Mouse (Mus musculus): ENCODE measurements at regions not wholly inside any gene's neighbourhood (a gene's known extent, or its start where the extent isn't known, plus 50 kb on each side); places are given as distances from the start of the nearest gene placed in this dataset.

DNA sequence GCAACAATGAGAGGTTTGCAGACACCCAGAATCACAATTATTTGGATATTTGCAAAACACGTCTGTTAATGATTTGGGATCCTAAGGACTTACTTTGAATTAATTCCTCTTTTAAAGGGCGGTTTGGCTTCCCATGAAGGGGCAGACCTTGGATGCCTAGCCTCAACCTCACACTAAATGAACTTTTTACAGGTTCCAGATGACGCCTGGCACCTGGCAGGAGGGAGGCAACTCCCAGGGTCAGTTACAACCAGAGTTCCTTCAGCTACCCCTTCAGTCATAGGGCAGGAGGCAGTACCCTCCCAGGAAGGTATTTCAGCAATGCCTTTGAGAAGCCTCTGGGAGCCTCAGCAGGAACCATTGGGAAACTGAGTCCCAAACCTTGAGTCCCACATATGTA lies 57.9 kb upstream of the Stx18 start:
- no peak for DNase-seq

DNA sequence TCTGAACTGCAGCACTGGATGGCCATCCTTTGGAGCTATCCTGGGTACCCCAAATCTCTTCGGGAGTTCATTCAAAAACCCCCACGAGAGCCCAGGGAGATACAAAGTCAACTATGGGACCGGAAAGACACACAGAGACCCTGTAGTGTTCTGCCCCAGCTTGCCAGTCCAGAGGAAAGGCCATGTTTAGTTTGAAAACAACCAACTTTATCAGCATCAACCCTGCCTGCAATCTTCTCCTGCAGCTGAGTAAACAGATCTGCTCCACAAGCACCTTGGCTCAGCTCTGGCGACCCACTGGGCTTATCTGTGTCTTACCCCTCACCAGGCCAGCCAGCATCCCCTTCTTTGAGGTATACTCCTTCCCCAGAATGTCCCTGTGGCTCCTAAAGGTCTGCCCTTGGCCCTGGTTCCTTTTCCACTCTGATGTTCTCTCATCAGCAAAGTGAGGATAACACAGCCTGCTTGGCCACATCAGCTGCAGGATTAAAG lies 61.6 kb upstream of the Stx18 start:
- DNase-seq: no peak

DNA sequence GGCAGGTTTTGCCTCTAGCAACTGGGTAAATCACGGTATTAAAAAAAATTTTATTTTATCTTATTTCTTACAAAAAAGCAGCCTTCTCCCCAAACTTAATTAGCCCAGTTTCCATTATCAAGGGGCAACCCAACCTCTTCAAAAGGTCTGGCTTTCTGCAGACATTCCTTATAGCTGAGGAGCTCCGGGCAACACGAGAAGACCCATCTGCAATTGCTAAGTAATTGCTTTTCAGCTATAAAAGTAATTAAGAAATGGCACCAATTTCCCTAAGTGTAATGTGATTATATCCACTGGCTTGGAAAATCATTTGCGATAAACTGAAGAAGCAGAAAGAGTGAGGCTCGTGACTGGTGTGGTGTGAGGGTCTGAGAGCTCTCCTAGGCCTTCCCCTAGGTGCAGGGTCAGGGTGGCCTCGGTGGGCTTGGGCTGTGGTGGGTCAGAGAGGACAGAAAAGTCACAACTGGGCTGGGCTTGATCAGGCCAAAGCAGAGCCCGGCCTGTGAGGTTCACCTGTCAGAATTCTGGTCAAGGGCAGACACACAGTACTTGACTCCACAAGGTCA lies 65.5 kb upstream of the Stx18 start:
- DNase-seq: no peak

DNA sequence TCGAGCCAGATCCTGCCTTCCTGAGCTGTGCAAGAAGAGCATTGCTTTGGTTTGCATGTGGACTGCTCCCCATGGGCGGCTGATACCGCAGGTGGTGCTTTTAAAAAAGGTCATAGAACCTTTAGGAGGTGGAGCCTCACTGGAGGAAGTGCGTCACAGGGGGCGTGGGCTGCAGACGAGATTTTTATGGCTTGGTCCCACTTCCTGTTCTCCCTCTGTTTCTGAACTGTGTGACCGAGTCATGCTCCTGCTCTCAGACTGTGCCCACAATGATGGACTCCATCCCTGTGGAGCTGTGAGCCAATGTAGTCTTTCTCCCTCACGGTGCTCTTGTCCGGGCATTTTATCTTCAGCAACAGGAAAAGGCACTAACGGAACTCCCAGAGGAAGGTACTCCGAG lies 66.8 kb upstream of the Stx18 start:
- no peak for DNase-seq

DNA sequence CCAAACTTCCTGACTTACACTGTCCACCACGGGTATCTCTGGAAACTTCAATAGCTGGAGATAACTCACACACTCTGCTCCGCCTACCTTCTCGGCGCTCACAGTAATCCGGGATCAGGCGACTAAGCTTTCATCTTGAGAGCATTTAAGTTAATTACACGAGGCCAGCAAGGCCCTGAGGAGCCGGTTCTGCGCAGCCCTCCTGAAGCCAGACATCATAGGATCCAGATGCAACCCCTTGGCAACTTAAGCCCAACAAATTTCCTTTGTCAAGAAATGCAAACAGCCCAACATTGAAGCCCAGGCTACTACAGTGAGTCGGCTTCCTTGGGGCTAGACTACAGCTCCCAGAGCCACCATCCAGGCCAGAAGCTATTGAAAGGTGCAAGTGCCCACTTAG lies 69.9 kb upstream of the Stx18 start:
- no peak for DNase-seq

DNA sequence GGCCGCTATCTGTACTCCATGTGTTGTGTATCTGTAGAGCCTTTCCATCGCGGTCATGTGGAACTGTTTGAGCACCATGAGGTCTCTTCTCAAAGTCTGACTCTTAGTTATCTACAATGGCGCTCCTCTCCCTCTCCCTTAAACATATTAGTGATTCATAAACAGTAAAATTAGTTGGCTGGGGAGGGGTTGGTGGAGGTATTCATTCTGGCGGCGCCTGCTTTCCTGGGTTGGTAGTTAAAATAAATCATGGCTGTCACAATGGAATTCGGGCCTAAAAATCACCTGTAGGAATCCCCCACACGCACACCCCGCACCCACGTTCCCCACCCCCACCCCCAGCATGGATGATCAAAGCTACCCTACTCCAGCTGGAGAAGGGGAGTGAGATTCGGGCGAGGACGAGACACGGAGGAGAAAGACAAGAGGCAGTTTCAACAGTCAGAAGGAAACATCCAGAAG lies 70.6 kb upstream of the Stx18 start:
- DNase-seq: no peak

DNA sequence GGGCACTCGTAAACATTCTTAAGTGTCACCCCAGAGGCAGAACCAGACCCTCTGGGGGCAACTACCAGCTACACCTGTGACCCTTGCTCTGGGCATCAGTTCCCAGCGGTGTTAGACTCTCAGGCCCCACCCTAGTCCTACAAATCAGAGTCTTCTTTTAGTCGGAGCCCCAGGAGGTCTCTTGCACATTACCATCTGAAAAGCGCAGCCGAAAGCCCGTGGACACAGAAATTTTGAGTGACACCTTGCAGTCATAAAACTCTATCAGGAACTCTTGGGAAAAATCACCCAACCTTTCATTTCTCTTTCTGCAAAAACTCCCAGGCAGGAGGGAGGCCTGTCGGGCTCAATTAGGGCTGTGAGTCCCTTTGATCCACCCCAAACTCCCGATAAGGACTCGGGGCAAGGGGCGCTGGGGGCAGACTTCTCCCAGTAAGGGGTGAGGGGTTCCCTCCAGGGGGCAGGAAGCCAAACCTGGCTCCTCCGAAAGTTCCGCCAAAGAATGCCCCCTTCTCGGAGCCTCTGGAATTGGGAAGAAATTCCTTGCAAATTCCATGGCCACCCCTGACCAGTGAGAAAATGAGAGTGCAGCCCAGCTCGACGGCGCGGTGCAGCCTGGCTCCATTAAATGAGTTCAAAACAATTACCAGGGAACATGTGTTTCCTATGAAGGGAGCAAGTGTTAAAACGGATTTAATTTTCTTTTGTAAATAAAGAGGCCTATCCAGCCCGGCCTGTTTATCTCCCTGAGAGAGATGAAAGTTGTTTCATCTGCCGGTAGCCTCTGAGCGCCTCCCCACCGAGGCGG lies 71.2 kb upstream of the Stx18 start:
- DNase-seq: no peak

DNA sequence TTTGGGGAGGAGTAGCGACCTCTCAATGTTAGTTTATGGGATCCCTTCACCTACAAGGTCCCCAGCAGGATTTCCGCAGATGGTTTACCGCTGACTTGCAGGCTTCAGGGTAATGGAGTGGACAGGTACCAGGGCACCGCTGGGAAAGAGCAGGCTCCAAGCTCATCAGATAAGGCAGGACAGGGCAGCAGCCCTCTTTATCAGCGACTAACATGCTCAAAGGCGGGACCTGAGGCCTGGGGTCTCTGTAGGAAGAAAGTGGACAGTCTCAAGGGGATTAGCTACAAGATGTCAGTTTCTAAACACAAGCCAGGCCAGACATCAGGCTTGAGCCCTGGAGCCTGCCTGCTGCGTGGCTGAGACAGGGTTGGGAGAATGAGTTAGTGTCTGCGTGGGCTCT lies 74.9 kb upstream of the Stx18 start:
- no peak for DNase-seq

DNA sequence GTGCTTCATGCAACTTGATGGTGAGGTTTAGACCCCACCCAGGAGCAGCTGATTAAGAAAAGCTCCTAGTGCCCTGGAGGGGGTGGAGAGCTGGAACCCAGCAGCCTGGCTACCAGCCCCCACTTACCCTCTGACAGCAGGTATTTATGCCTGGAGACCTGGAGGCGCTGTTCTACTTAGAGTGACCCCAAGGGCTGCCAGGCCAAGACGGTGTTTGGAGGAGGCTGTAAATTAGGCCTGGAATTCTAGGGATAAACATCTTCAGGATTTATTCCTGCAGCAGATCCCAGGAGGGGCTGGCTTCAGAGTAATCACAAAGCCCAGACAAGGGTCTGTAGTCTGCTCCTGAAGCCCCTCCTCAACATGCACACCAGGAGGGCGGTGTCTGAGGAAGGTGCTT lies 76.0 kb upstream of the Stx18 start:
- DNase-seq: no peak

DNA sequence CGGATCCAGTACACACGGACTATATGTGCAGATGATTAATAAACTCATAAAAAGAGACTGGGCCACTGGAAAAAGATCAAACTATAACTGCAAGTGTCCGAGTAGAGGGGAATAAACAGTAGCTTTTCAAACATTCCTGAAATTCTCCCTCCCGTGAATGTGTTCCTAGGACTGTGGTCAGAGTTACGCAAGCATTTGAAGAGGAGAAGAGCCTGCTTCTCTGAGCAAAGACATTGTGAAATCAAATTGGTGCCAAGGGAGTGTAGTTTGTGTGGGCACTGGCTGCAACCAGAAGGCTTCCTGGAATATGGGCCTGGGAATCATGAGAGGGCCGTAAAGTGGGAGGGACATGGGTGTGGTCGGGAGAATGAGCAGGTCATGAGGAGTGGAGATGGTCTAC lies 78.3 kb upstream of the Stx18 start:
- DNase-seq: no peak

DNA sequence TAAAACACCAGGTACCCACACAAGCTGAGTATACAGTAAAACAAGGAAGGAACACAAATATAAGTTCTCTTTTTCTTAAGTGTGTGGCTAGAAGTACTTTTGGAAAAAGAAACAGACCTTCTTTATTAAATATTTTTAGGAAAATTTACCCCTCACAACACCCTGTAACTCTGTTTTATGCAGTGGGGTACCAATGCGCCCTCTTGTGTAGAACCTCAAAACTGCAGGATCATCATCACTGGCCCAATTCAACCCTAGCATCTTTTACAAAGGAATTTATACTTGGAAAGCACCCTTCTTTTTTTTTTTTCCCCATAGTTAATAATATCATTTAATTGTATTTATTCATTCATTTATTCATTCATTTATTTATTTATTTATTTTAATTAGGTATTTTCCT lies 86.4 kb upstream of the Stx18 start:
- no peak for DNase-seq

DNA sequence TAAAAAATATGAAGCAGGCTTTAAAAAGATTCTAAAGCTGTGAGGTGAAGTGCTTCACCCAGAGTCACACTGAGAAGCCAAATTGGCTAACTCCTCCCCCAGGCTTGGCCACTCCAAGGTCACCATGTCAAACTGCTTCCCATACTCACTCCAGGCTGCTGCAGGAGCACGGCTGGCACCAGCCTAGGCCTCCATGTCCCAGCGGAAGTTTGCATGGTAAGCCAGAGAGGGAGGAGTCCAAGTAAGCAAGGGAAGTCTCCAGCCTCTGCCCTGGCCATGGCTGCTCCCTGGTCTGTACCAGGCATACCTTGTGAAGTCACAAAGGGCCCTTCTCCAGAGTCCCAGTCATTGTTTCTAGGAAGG lies 105.8 kb upstream of the Stx18 start:
- peak; percentile 5 for DNase-seq

DNA sequence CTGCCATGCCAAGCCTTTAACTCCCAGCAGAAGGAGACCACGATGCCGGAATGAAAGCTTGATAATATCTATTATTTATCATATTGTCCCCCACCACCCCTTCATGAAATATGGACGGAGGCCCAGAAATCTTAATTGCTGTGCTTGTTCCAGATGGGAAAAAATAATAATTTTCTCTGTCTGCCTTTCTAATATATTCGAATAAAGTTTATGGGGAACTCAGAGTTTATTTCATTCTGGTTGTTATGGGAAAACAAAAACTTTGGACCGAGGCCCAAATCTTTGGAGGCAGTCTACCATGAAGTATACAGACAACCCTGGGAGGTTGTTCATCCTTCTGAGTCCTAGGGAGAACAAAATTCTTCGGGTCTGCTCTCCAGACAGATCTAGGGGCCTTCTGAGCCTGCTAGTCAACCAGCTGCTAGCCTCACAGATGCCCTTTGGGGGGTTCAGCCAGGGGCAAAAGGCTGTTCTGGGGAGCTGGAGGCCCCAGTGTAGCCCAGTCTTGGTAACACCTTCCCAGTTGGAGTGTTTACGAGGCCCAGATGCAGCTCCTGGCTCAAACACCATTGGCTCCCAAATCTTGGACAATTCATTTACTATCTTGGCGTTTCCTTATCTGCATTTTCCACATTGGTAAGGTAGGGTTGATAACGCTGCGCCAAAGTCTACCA lies 106.3 kb upstream of the Stx18 start:
- no peak for DNase-seq

DNA sequence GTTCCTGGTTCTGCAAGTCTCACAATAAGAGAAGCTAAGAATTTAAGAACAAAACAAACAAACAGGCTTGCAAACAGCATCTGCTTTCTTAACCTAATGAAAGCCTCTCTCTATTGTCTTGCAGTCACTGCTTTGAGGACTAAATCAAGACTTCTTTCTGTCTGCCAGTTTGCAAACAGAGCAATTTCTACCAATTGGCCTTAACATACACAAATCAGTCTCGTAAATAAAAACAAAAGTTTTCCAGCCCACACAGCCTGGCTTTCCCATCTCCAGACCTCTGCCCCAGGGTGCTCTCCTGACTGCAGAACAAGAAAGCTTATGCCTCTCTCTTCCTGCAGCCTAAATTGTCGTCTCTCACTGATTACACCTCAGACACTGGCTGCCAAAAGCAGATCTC lies 96.1 kb upstream of the Msx1 start:
- DNase-seq: no peak

DNA sequence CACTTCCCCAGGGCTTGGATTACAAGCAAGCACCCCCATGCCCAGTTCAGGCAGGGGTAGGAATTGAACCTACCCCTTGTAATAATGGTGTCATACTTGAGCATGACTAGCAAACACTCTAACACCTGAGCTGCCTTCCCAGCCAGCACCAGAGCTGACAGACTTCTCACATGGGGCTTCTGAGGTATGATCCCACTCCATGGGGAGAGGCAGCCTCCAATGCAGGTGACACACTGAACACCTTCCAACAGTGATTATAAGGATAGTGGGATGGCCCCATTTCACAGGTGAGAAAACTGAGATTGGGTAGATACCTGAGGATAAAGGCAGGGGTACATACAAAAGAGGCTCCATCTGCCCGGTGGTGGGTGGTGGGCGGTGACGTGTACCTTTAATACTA lies 94.7 kb upstream of the Msx1 start:
- no peak for DNase-seq

DNA sequence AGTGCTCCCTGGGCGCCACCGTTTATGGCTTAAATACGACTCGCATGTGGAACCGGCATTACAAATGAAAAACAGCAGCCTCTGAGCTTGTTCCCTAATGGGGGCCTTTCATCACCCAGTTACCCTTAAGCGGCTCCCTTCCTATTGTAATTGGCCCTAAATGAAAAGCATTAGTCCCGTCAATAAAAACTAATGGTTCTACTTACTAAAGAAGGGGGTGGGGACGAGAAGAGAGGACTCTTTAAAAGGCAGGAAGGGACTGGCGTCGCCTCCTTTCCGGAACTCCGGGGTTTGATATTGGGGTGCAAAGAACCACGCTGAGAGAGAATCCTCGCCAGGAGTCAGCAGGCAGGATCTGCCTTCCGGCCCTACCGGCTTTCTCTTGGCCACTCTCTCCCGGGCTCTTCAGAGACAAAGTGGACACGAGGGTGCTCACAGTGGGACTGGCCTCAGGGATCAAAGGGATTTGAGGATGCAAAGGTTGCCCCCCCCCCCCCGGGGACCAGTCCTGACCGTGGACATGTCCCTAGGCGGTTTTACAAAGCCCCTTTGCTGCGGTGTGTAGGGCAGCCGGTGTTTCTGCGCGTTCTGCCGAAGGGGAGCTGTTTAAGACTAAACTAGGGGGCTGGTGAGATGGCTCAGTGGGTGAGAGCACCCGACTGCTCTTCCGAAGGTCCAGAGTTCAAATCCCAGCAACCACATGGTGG lies 93.8 kb upstream of the Msx1 start:
- no peak for DNase-seq

DNA sequence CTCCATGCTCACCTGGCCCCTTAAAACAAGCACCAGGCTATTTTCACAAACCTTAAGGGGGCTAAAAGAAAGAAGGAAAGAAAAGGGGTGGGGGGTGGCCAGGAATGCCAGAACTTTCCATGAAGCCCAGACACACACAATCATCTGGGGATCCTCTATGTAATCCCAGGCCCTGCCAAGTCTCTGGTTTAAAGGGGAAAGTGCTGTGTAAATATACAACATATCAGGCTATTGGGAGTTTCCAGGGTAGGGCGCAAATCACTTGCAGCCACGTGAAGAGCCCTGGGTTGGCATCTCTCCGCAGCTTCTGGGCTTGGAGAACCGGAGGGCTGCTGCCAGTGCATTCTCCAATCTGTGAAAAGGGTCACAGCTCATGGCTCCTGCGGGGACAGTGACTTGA lies 92.8 kb upstream of the Msx1 start:
- no peak for DNase-seq

DNA sequence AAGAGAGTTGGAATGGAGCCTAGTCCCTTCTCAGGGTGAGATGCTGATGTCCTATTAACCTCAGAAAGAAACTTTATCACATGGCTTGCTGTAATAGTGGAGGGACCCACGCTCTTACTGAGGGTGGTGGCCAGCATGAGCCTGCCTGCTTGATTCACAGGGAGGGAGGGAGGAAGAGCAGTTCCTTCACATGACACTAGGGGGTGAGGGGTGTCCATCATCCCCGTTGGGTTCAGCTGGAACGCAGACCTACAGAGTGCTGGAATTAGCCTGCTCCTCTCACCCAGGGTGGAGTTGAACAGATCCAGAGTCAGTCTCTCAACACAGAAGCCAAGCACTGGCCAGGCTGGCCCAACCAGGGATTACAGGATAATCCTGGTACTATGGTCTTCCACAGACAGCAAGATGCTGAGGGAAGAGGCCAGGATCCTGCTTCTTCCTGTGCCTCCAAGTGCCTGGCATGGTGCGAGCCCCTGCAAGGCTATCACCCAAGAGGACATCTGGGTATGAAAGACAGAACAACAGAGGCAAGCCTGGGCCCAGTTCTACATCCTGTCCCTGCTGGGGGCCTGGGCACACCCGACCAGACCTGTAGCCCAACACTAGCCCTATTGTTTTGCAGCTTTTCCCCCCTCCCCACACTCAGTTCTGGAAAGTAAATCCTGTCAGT lies 80.4 kb upstream of the Msx1 start:
- no peak for DNase-seq

DNA sequence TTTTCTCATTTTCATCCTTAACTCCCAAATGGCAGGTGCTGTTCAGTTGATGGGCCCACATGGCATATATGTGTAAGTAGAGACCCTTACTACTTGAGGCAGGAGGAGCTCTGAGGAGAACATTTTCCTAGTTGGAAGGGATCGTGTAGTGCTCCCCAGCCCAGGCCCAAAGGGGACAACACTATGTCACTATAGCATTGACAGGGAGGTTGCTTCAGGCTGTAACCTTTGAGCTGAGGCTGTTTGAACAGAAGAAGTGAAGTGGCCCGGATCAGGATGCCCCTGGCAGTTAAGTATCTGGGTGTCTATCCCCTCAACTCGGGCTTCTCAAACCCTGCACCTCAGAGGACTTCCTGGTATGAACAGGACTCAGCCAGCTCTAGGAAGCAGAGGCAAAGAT lies 79.5 kb upstream of the Msx1 start:
- DNase-seq: no peak

DNA sequence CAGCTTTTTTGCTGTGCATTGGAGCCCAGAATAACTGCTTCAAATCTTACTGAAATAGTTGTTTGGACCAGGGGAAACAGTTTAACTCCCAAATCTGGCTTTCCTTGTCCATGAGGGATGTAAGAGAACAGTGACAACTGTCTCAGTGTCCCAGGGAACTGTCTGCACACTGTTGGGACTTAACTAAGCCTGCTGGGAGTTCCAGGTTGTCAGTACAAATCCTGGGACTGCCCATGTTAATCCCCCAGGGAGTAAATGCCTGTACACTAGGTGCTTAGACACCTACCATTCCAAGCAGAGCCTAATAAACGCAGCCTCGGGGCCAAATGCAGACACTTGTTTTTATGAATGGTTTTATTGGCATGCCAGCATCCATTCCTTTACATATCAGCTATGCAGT lies 78.4 kb upstream of the Msx1 start:
- DNase-seq: no peak

DNA sequence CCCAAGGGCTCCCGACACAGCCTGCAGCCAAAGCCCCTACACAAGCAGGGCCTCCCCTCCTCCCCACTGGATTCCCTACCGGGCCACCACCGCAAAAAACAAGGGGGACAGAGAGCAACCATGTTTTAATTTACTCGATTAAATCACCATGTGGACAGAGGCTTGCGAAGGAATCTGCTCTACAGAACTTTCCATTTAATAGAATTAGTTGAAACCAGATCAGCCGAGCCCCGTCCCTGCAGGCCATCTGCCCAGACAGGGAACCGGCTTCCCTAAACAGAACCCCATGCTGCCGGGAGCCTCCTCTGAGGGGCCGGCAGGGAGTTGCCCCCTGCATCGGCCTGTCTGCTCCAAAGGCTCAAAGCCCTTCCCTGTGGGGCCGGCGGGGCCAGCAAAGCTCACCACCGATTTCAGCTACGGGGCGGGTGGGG lies 77.5 kb upstream of the Msx1 start:
- no peak for DNase-seq

DNA sequence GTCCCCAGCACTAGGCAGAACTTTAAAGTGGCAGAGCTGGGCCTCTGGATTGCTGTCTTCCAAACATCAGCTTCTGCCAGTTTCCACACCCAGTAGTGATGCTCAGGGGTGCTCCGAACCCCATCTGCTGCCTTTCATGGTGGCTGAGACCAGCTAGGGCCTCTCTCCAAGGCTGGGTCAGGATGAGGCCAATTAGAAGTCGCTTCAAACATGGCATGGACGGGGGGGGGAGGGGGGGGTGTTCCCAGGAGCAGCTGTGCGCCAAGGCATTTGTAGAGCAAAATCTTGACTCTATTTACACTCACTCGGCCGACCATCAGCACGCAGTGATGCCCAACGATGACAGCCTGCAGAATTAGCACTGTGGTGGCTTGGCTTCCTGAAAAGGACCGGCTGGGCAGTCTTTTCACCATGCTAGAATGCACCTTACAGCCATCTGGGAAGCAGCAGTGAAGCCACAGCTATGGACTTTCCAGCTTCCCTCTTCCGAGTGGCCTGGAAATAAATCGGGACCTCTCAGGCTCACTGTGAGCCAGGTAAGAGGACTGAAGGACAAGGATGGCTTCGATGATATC lies 73.7 kb upstream of the Msx1 start:
- DNase-seq: no peak
